Mouse (Mus musculus) cerebral cortex, adult 2 months (tissue): ENCODE data around the gene Olfr1229.

Experiments used
- WGBS: fragments of 180-500 bp; shearing (Covaris S2); methylation state at CpG from one replicate; pipeline ENCODE4 v1.1.7; 2018; 5-methylcytosine and 5-hydroxymethylcytosine counted together

Gene Olfr1229

DNA sequence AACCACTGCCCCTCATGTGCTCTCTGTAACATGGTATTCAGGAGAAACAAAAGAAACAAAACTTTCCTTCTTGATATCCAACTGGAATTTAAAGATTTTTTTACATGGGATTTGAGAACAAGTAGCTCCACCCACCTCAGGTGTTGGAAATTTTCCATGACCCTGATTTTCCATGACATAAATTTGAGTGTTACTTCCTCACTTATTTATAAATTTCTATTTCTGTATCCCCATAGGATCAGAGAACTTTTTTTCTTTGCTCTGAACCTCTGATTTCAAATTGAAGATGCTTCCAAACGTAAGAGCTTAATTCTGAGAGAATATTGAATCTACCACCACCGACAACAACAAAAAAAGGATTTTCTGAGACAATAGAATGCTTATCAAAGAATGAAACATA, at the start of gene Olfr1229:
Gene Olfr1229, minus strand, starts transcription at position 101 of the 400 bp plus-strand sequence.
- 67% methylated on average over 2 of the region's 2 CpGs for WGBS

DNA sequence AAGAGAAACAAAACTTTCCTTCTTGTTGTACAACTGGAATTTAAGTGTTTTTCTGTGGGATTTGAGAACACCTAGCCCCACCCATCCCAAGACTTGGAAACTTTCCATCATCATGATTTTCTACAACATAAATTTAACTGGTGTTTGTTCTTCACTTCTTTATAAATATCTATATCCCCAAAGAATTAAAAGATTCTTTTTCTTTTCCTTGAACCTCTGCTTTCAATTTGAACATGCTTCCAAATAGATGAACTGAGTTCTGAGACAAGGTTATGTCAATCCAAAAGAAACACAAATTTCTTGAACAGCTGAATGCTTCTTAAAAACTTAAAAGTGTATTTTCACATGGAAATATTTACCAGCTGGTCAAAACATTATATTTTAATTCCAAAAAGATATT, 41.8 kb upstream of the Olfr1229 start, which contains the start of gene Olfr1232:
Gene Olfr1232, minus strand, starts transcription at position 101 of the 400 bp plus-strand sequence.

DNA sequence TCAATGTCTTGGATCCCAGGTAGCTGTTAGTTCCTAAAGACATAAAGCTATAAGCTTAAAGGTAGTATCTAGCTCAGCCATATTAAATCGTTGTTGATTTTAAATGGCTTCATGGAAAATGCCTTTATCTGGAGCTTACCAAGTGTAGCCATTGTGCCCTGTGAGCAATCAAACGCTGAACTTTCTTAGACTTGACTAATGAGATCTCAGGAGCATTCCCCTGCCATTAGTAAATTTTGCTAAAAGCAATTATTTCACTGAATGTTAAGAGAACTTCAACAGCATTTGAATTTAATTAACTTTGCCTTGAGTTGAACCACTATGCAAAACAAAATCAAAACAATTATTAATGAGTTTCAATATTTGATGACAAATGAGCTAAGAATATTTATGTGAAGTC, 19.2 kb upstream of the Olfr1229 start, which contains the start of gene Olfr1231:
Gene Olfr1231, minus strand, starts transcription at position 101 of the 400 bp plus-strand sequence.
- 62% methylated on average over 2 of the region's 2 CpGs for WGBS

DNA sequence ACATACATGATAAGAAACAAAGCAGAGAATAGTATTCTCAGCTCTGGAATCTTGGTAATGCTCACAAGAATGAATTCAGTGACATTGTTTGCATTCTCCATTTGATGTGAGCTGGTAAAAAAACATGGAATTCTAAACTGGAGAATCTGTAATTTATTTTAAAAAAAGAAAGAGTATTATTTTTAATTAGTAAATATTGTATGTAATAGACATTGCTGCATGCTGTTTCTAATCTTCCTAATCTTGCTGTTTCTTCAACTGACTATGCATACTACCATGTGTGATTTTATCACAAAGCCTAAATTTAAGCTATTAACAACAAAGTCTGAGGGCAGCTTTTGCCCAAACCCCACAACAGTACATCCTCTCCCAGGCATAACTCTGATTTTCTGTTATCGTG, 9.4 kb upstream of the Olfr1229 start, which contains the start of gene Olfr1230:
Gene Olfr1230, minus strand, starts transcription at position 101 of the 400 bp plus-strand sequence.
- 82% methylated on average over 1 of the region's 1 CpGs for WGBS

DNA sequence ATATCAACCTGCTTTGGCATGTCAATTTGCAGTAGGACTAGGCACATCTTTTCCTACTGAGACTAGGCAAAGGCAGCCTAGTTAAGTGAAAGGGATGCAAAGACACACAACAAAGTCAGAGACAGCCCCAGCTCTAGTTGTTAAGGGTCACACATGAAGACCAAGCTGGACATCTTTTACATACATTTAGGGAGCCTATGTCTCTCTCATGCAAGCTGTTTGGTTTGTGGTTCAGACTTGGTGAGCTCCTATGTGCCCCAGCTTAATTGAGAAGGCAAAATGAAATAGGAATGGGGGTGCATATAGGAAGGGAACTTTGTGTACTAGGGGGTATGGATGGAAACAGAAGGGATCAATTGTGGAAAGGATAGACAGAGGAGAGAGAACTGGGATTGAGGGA, 33.9 kb downstream of the Olfr1229 start, which contains the start of gene Olfr1228:
Gene Olfr1228, minus strand, starts transcription at position 101 of the 400 bp plus-strand sequence.

